Mouse (Mus musculus) ovary, adult 2 months (tissue): ENCODE data around the gene Chpt1. TPM values are rescaled to one million over a fixed set of nuclear protein-coding genes. Genes with fewer than 3 reads are reported as not detected.

Source experiments
- polyA plus RNA-seq: library from polyadenylated mRNA; depleted of rRNA; stranded (reverse); fragments of >200 nt; gene quantifications from 2 replicates; pipeline ENCODE4 v1.2.3, GENCODE M21; 2012; rRNA removed

Gene Chpt1
- 132 and 134 TPM in 2 replicates for polyA plus RNA-seq

GRCm38 (mm10) chr10:88503421-88504314 is at the start of gene Chpt1:
Chpt1 (minus strand) TSS chr10:88504073.

GRCm38 (mm10) chr10:88459502-88459992 is 44.3 kb downstream of the Chpt1 start, which contains the start of gene Sycp3:
Sycp3 (plus strand) TSS chr10:88459569.

Other genes with a start within 250 kb of the Chpt1 start
- gene Dram1, start 125.0 kb downstream of the Chpt1 start, polyA plus RNA-seq = 23.3 and 23.9 TPM in 2 replicates
- gene Gnptab, start 124.9 kb downstream of the Chpt1 start, polyA plus RNA-seq = 10.5 and 13.5 TPM in 2 replicates
- gene Sycp3, start 44.5 kb downstream of the Chpt1 start, polyA plus RNA-seq = not detected in 2 replicates
- gene Mybpc1, start 101.1 kb upstream of the Chpt1 start, polyA plus RNA-seq = 4.8 and 5.8 TPM in 2 replicates
- gene Spic, start 180.9 kb upstream of the Chpt1 start, polyA plus RNA-seq = 0.17 and 0.19 TPM in 2 replicates
- gene Arl1, start 226.8 kb upstream of the Chpt1 start, polyA plus RNA-seq = 14.2 and 22.6 TPM in 2 replicates